Mouse (Mus musculus) neural tube, embryonic 10.5 days (tissue): ENCODE measurements around the gene Nucks1.

ENCODE experiments used
- DNase-seq: peaks from one replicate; pipeline ENCODE4 v3.0.0-alpha.2; 2017; ENCODE audit warnings: low spot score; ENCODE audit errors: extremely low spot score

The Nucks1 gene

GRCm38 (mm10) chr1:131919052-131919451 lies 8.7 kb downstream of the Nucks1 start:
- DNase-seq = no peak

GRCm38 (mm10) chr1:131922100-131922499 lies 11.8 kb downstream of the Nucks1 start:
- no peak for DNase-seq

DNA sequence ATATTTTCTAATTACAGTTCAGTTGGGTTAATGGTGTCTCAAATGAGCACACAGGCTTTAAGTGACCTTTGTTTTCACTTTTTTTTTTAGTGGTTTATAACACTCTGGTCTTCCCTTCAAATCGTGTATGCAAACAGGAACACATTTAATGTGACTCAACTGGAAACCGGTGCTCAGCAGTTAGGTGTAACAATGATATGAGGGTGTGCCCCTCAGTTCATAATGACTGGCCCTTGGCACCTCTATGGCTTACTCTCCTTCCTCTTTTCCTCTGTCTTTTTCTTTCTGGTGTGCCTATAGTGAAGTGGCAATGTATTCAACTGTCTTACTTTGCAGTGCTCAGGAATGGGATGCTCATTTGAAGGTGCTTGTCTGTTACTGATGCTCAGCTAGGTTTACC lies 23.1 kb downstream of the Nucks1 start:
- no peak for DNase-seq

- DNase-seq = peak; percentile 57
Observed at GRCm38 (mm10) chr1:131937659-131938305, 27.4 kb downstream of the Nucks1 start.

- no peak for DNase-seq
Observed at GRCm38 (mm10) chr1:131938811-131939210, 28.5 kb downstream of the Nucks1 start.

- DNase-seq = no peak
Observed at GRCm38 (mm10) chr1:131940711-131941244, 30.4 kb downstream of the Nucks1 start.

DNA sequence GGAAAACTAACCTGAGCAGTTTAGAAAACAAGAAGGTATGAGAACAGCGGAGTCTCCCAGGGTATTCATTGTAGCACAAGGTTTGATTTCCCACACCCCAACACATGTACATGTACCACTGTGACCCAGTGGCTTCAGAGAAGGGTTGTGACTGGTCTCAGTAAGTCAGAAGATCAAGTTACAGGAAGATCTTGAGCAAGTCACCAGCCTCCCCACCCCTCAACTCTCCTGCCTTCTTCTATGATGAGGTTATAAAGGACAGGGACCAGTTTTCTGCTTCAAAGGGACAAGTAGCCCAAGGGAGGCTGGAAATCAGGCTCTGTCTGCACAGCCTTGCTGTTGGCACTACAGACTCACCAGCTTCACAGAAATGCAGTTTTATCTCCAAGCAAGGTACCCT lies 31.2 kb downstream of the Nucks1 start:
- DNase-seq = no peak

DNA sequence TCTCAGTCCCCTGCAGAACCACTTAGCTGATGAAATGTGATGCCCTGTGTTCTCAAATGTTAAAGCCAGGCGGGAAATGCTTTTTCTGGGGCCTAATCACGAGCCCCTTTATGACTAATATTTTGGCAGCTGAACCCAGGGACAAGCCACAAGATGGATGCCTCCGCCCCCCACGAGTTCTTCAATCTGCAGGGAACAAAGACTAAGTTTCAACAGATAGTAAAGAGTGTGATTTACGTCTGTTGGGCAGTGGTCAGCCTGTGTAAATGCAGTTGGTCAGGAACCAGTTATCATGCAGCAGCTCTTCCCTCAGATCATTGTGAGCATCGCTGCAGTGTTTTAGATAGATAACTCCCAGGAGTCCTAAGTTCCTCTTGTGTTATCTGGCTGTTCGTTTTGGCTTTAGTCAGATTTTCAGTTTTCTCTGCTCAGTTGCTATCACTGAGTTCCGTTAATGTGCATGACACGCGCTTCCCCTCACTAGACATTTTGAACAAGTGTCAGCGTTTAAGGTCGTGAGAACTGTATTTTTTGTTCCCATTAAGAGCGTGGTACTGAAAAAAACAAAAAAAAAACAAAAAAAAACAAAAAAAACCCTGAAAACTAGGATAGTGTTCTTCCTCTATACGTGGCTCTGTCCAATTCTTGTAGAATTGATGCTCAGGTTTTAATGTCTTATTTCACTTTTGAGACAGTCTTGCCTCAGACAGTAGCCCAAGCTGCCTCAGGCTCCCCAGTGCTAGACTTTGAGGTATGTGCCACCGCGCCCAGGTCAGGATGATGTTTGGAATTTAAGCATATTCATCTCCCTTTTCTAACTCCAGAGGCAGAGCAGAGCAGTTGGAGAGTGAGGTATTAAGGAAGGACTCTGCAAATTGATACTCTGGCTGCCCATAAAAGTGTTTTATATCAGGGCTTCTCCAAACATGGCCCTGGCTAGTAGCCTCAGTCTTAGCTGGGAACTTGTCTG lies 32.6 kb downstream of the Nucks1 start:
- no peak for DNase-seq

- no peak for DNase-seq
Observed at GRCm38 (mm10) chr1:131945674-131946440, 35.5 kb downstream of the Nucks1 start.

- DNase-seq = no peak
Observed at GRCm38 (mm10) chr1:131946462-131947215, 36.3 kb downstream of the Nucks1 start.

- DNase-seq = no peak
Observed at GRCm38 (mm10) chr1:131947997-131948525, 37.7 kb downstream of the Nucks1 start.

DNA sequence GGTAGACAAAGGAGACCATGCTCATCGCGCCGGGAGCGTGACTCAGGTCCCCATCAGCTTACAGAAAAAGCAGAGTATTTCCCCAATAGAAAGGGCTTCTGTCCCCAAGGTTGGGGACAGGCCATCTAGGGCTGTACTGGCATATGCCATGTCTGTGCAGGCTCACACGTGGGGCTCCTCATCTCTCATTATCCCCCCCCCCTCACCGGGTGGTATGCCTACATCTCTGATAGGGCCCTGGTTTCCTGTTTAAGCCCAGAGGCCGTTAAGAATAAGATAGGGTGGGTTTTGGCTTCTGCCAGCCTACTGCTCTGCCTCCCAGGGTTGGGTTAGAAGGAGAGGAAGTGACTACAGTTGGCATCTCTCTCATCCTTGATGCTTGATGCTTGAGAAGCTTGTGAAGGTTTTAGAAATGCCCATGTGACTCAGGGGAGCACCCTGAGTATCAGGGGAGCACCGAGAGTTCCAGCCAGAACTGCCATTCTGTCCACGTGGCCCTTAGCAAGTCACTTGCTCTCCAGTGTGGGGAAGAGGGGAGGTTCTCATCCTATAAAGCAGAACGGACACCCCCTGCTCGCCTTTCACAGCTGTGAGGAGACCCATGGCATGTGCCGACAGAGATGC lies 44.0 kb downstream of the Nucks1 start:
- no peak for DNase-seq

- DNase-seq = no peak
Observed at GRCm38 (mm10) chr1:131955131-131955757, 44.9 kb downstream of the Nucks1 start.

DNA sequence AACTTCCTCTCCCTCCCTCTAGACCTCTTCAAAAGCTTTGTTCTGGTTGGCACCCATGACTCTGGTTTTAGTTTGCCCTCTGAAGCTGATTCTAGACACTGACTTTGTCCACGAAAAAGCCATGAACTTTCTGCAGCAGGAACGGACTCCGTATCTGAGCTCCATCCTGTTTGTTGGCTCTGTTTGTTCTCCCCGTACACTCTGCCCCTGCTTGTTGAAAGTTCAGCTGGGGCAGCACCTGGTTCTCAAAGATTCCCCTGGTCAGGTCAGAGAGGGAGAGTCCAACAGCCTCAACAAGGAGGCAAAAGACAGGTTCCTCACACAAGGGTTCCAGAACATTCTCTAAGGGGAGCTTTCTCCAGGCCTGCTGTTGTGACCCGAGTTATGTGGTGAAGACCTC lies 47.1 kb downstream of the Nucks1 start:
- DNase-seq = no peak

DNA sequence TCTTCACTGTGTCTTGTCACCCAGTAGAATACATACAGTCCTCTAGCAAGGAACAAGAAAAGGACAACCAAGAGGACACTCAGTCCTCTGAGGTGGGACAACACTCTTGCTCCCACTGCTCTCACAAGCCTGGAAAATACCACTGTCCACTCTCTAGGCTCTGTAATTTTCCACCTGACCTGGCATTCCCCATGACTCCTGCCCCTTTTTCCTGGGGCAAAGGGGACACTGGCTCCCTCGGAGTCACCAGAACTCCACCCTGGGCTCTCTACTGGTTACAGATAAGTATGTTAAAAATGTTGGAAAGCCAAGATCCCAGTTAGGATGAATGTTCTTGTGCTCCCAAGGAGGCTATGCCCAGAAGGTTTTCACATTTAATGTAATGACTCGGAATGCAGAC lies 50.7 kb downstream of the Nucks1 start:
- no peak for DNase-seq

GRCm38 (mm10) chr1:131962606-131963084 lies 52.3 kb downstream of the Nucks1 start, which contains the start of gene Slc45a3:
Slc45a3 (plus strand) TSS chr1:131962967.
- DNase-seq = peak; percentile 58

- peak; percentile 60 for DNase-seq
Observed at GRCm38 (mm10) chr1:131963085-131963951, 53.0 kb downstream of the Nucks1 start.

DNA sequence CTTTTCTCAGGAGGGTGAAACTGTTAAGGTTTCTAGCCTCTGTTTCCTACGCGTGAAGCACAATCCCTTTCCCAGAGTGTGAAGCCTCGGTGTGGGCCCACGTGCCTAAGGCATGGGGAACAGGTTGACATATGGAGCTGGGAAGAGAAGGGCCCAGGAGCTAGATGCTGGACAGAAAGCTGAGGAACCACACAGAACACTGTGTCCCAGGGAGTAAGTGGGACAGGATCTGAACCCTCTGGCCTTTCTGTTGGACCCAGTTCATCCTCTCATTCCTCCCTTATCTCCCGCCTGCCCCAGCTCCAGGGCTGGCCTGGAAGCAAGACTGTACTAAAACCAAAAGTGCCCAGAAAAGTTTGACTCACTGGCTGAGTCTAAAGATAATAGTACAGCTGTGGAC lies 53.8 kb downstream of the Nucks1 start:
- no peak for DNase-seq
